In genomic region chrX:139814018-139814635, GRCm38 (mm10) we compare ENCODE assay signal across 18 mouse cellular contexts. TPM values are rescaled to one million over a fixed set of nuclear protein-coding genes. Genes with fewer than 3 reads are reported as not detected.
DNase-seq lines count a peak whose midpoint lies in the region; ATAC-seq and TF ChIP-seq lines count a peak whose summit lies in the region.
"Had no signal": no experiment of that assay in that cellular context is flagged by ENCODE, and none has a peak within 500 bp of the region (broad histone marks: within the 10 kb centered on the region; RNA-seq: fewer than 3 reads in every experiment).

No protein-coding gene starts in this region.

- H3K36me3 ChIP-seq in G1E (replicated peaks): no peaks in the 10 kb centered on the region
- no peaks in the 10 kb centered on the region for H3K36me3 ChIP-seq in liver, embryonic 11.5 days (ENCODE audit: control insufficient read depth, insufficient read depth, low read length)
- no peaks in the 10 kb centered on the region for H3K36me3 ChIP-seq in hindbrain, embryonic 13.5 days
- H3K36me3 ChIP-seq: embryonic facial prominence, embryonic 13.5 days; forebrain, embryonic 12.5 days; lung, embryonic 15.5 days had no signal

- H3K9me3 ChIP-seq in G1E (replicated peaks): no peaks in the 10 kb centered on the region
- no peaks in the 10 kb centered on the region for H3K9me3 ChIP-seq in liver, embryonic 11.5 days (ENCODE audit: control insufficient read depth, low read length)
- H3K9me3 ChIP-seq in hindbrain, embryonic 13.5 days: no peaks in the 10 kb centered on the region
- H3K9me3 ChIP-seq: embryonic facial prominence, embryonic 13.5 days; forebrain, embryonic 12.5 days; lung, embryonic 15.5 days had no signal

- no peak overlapping the region; the same call in 1 of the 2 replicates for H3K4me3 ChIP-seq in G1E (ENCODE audit: low read depth, low read length)
- no peak overlapping the region for H3K4me3 ChIP-seq in liver, embryonic 11.5 days (ENCODE audit: low read depth, low read length)
- no peak overlapping the region for H3K4me3 ChIP-seq in hindbrain, embryonic 13.5 days
- H3K4me3 ChIP-seq: embryonic facial prominence, embryonic 13.5 days; forebrain, embryonic 12.5 days; gastrocnemius, adult 2 months; lung, embryonic 15.5 days had no signal

- peaks cover 53% of the 10 kb centered on the region for H3K4me1 ChIP-seq in G1E (ENCODE audit: insufficient read depth, low read depth, low read length)
- H3K4me1 ChIP-seq in liver, embryonic 11.5 days (replicated peaks; ENCODE audit: control insufficient read depth, insufficient read depth, low read length): peaks cover 8% of the 10 kb centered on the region
- no peaks in the 10 kb centered on the region for H3K4me1 ChIP-seq in hindbrain, embryonic 13.5 days (replicated peaks)
- H3K4me1 ChIP-seq: embryonic facial prominence, embryonic 13.5 days; forebrain, embryonic 12.5 days; lung, embryonic 15.5 days had no signal

- peak overlapping the region; percentile 65 for H3K27ac ChIP-seq in liver, embryonic 11.5 days (ENCODE audit: low read depth, low read length)
- no peak overlapping the region for H3K27ac ChIP-seq in hindbrain, embryonic 13.5 days
- H3K27ac ChIP-seq: embryonic facial prominence, embryonic 13.5 days; forebrain, embryonic 12.5 days; gastrocnemius, adult 2 months; lung, embryonic 15.5 days had no signal

- WGBS in liver, embryonic 11.5 days: 50% methylated on average over 8 of the region's 8 CpGs
- WGBS in hindbrain, embryonic 13.5 days: 92% methylated on average over 8 of the region's 8 CpGs

- H3K4me2 ChIP-seq in liver, embryonic 11.5 days: peak overlapping the region; percentile 52
- H3K4me2 ChIP-seq in hindbrain, embryonic 13.5 days: no peak overlapping the region
- H3K4me2 ChIP-seq: embryonic facial prominence, embryonic 13.5 days; forebrain, embryonic 12.5 days; lung, embryonic 15.5 days had no signal

- H3K27me3 ChIP-seq in G1E (ENCODE audit: insufficient read depth, low read length): no peaks in the 10 kb centered on the region
- no peaks in the 10 kb centered on the region; the same call in none of the 2 replicates for H3K27me3 ChIP-seq in liver, embryonic 11.5 days (replicated peaks; ENCODE audit: control insufficient read depth, insufficient read depth, low read length)
- peaks cover 26% of the 10 kb centered on the region; the same call in 1 of the 2 replicates for H3K27me3 ChIP-seq in hindbrain, embryonic 13.5 days
- H3K27me3 ChIP-seq: lung, embryonic 15.5 days had no signal

- H3K9ac ChIP-seq in liver, embryonic 11.5 days (ENCODE audit: low read depth, low read length): no peak overlapping the region; the same call in 1 of the 2 replicates
- H3K9ac ChIP-seq in hindbrain, embryonic 13.5 days: no peak overlapping the region
- H3K9ac ChIP-seq: embryonic facial prominence, embryonic 13.5 days; forebrain, embryonic 12.5 days; lung, embryonic 15.5 days had no signal

- peak; percentile 89 for ATAC-seq in G1E (ENCODE audit: extremely low read depth, insufficient number of reproducible peaks, low FRiP score, poor library complexity, severe bottlenecking)
- ATAC-seq in liver, embryonic 11.5 days (replicated peaks; ENCODE audit: low FRiP score): peak; percentile 85
- ATAC-seq in hindbrain, embryonic 13.5 days (ENCODE audit: low FRiP score): no peak

- no peak for TF ChIP-seq CTCF in G1E (IDR thresholded peaks at IDR 0.05; ENCODE audit: low read depth, low read length)

- peak; percentile 23 for DNase-seq in G1E (ENCODE audit: low spot score)
- peak; percentile 61 for DNase-seq in c-Kit-positive CD71-positive TER-119-positive erythroid progenitor cells, embryonic 14.5 days (ENCODE audit: low spot score)
- DNase-seq in liver, embryonic 11.5 days (ENCODE audit: low spot score): no peak
- DNase-seq in naive thymus-derived CD4-positive, alpha-beta T cell, adult 2 months (ENCODE audit: low read depth): peak; percentile 7
- DNase-seq in right cerebral cortex, postnatal 4 days: no peak
- no peak for DNase-seq in spleen, adult 18-20 months
- DNase-seq: adrenal gland, postnatal 10 days; cerebellum, postnatal 36 days; gastrocnemius, adult 2 months; heart, postnatal 36 days; kidney, adult 18-20 months; right cerebral cortex, adult 18-20 months had no signal

RNA-seq across cellular contexts. Expression of gene Cldn2, which starts 13.5 kb away (rescaled TPM):
- total RNA-seq in G1E (2014; fragmentation: Nextera tagmentation): 0.24 and 0.90 TPM in 2 replicates
- 0.11 TPM in 1 of 2 replicates, not detected in the other for total RNA-seq in G1E (2017)
- polyA plus RNA-seq in G1E (2012): 0.30 and 0.35 TPM in 2 replicates
- polyA plus RNA-seq in liver, embryonic 11.5 days (2014; fragmentation: Nextera tagmentation; extraction: Ambion mirVana): 0.11 and 0.23 TPM in 2 replicates
- 0.91 and 1.3 TPM in 2 replicates for polyA plus RNA-seq in hindbrain, embryonic 13.5 days (2015; fragmentation: Nextera tagmentation; extraction: Ambion mirVana)
- total RNA-seq: gastrocnemius, adult 2 months; heart, postnatal 36 days had no signal
- polyA plus RNA-seq: embryonic facial prominence, embryonic 13.5 days had no signal

RNA-seq across cellular contexts. Expression of gene Ripply1, which starts 32.0 kb away (rescaled TPM):
- total RNA-seq in G1E (2014; fragmentation: Nextera tagmentation) (not detected in 2 replicates), G1E (2017) (not detected in 2 replicates)
- polyA plus RNA-seq in G1E (2012): 0.74 and 0.92 TPM in 2 replicates
- not detected in 2 replicates for polyA plus RNA-seq in liver, embryonic 11.5 days (2014; fragmentation: Nextera tagmentation; extraction: Ambion mirVana)
- polyA plus RNA-seq in hindbrain, embryonic 13.5 days (2015; fragmentation: Nextera tagmentation; extraction: Ambion mirVana): 0.25 TPM in 1 of 2 replicates, not detected in the other
- total RNA-seq: adrenal gland, postnatal 10 days; gastrocnemius, adult 2 months; heart, postnatal 36 days; left cerebral cortex, postnatal 36 days had no signal
- polyA plus RNA-seq: embryonic facial prominence, embryonic 13.5 days; forebrain, embryonic 12.5 days; lung, embryonic 15.5 days; thymus, postnatal 0 days had no signal

RNA-seq across cellular contexts. Expression of gene Morc4, which starts 57.4 kb away (rescaled TPM):
- total RNA-seq in G1E (2014; fragmentation: Nextera tagmentation) (15.1 and 15.6 TPM in 2 replicates), G1E (2017) (4.3 and 6.7 TPM in 2 replicates)
- 22.8 and 26.4 TPM in 2 replicates for polyA plus RNA-seq in G1E (2012)
- polyA plus RNA-seq in liver, embryonic 11.5 days (2014; fragmentation: Nextera tagmentation; extraction: Ambion mirVana): 17.9 and 19.6 TPM in 2 replicates
- polyA plus RNA-seq in hindbrain, embryonic 13.5 days (2015; fragmentation: Nextera tagmentation; extraction: Ambion mirVana): 4.4 and 4.6 TPM in 2 replicates

Comparison
In these comparisons a context has a peak if more than half of its experiments do, and no peak if none do; other contexts are left out.
1. DNase-seq: peak in G1E (single experiment), c-Kit-positive CD71-positive TER-119-positive erythroid progenitor cells, embryonic 14.5 days (single experiment) and naive thymus-derived CD4-positive, alpha-beta T cell, adult 2 months (single experiment); none in liver, embryonic 11.5 days (single experiment), right cerebral cortex, postnatal 4 days (single experiment) and spleen, adult 18-20 months (0 of 2).